Mouse (Mus musculus) monocyte, adult 5-6 weeks (primary cell): Measurements from ENCODE around the gene Mfsd6. TPM values are rescaled to one million over a fixed set of nuclear protein-coding genes. Genes with fewer than 3 reads are reported as not detected.

Source experiments
- total RNA-seq: library from RNA; stranded (forward); fragments of 200-1000, 200-491, 200-594 nt; gene quantifications from 3 replicates; pipeline ENCODE4 v1.2.3, GENCODE M21; 2017

Gene Mfsd6
- total RNA-seq, 1 experiment from 2014 or later, result 37.3 TPM

Other genes with a start within 250 kb of the Mfsd6 start
- gene Nab1, start 226.8 kb downstream of the Mfsd6 start, total RNA-seq, result 184 to 207 TPM (median 199 TPM) in 3 replicates
- gene Nemp2, start 96.8 kb downstream of the Mfsd6 start, total RNA-seq, result 17.8 to 39.0 TPM (median 23.6 TPM) in 3 replicates
- 26.9 to 62.4 TPM (median 41.3 TPM) in 3 replicates for gene Inpp1, start 90.2 kb upstream of the Mfsd6 start, total RNA-seq
- 21.9 to 73.6 TPM (median 24.1 TPM) in 3 replicates for gene Hibch, start 117.5 kb upstream of the Mfsd6 start, total RNA-seq